Mouse (Mus musculus): Measurements from ENCODE around the gene Sgms2.

Gene Sgms2

GRCm38 (mm10) chr3:131302452-131303319 lies 188.5 kb downstream of the Sgms2 start, which contains the start of gene Cyp2u1:
Cyp2u1 (minus strand) TSS chr3:131303227.
- peak; percentile 90 to 92 for DNase-seq

- no peak for DNase-seq
These were observed 191.3 kb downstream of the Sgms2 start for GRCm38 (mm10) chr3:131299908-131300307.

DNA sequence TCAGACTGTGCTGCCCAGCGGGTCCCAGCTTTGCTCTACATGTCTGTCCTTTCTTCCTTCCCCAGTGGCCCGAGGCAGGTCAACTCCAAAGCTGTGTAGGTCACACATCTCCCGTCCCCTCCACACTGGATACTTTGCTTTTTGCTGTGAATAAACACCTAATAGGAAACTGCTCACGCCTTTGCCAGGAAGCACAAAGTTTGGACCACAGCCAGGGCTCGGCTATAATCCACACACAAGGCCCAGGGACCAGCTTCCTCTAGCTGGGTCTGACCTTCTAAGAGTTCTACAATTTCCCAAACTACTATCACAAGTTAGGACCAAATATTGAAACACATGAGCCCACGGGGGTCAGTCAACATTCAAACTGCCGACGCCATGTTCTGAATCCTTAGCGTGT lies 192.1 kb downstream of the Sgms2 start:
- DNase-seq: no peak

DNA sequence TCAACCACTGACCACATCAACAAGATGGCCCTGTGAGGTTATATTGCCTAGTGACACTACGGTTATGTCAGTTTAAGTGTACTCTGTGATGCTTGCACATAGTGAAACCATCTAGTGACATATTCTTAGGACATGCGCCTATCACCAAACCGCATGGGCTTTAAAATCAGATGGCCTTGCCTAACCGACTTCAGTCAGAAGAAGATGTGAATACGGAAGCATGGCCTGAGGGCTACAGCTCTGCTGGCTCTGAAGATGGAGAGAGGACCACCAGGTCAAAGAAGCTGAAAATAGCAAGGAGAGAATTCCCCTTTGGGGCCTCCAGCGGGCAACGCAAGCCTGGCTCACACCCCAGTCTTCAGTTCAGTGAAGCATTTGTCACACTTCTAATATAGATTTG lies 194.3 kb downstream of the Sgms2 start:
- no peak for DNase-seq

DNA sequence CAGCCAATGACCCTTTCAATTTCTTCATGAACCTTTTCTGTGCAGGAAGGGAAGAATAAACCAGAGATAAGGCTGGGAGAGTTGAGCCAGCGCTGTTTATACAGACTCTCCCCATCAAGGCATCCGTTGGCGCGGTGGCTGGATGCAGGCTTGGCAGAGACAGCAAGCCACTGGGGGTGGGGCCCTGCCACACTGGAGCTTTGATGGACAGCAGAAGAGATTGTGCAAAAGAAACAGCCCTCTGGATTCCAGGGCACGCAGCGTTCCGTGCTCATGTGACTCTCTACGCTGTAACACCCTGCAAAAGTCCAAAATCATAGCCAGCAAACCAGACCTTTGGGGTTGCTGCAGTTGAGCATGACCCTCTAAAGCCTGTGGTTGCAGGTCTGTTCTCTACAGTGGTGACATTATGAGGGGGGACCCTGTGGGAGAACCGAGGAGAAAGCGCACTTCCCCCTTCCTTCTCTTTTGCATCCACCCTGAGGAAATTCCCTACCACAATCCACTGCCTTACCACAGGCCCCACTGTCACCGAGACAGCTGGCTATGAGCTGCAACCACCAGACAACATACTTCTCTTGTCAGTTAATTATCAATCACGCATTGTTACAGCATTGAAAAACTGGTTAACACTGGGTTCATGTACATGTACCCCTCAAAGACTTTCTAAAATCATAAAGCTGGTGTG lies 195.6 kb downstream of the Sgms2 start:
- DNase-seq: no peak

- DNase-seq: no peak
These were observed 196.7 kb downstream of the Sgms2 start for GRCm38 (mm10) chr3:131294503-131294902.

DNA sequence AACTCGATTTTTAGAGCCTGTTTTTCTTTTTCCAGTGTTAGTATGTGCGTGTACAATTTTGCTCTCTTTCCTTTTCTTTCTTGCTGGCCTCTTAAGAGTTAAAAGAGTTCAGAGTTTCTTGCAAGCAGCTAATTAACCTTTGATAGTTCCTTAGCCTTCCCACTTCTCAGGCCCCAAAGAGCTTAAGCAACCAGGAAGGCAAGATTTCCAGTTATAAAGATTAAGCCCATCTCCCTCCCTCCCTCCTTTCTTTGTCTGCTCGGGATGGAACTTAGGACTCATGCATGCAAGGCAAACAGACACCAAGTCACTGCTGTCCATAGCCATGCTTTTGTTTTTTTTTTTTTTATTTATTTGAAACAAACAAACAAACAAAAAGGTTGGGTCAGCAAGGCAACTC lies 198.3 kb downstream of the Sgms2 start:
- DNase-seq: no peak

GRCm38 (mm10) chr3:131292349-131292748 lies 198.9 kb downstream of the Sgms2 start:
- no peak for DNase-seq

DNA sequence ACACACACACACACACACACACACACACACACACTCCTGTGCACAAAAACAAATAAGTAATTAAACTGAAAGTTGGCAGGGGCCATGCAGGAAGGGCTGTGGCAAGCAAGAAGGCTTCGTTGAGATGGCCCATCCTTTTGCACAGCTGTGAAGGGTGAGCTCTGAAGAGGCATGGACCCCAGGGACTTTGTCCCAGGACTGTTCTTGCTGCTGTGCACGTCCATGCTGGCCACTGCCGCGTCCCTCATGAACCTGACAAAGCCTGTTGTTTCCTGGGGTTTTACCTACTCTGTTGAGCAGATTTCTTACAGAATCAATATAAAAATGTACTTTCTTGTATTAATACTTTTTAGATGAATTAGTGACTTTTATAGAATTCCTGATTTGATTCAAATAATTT lies 199.3 kb downstream of the Sgms2 start:
- DNase-seq: no peak

GRCm38 (mm10) chr3:131274151-131274550 lies 217.1 kb downstream of the Sgms2 start:
- no peak for DNase-seq

DNA sequence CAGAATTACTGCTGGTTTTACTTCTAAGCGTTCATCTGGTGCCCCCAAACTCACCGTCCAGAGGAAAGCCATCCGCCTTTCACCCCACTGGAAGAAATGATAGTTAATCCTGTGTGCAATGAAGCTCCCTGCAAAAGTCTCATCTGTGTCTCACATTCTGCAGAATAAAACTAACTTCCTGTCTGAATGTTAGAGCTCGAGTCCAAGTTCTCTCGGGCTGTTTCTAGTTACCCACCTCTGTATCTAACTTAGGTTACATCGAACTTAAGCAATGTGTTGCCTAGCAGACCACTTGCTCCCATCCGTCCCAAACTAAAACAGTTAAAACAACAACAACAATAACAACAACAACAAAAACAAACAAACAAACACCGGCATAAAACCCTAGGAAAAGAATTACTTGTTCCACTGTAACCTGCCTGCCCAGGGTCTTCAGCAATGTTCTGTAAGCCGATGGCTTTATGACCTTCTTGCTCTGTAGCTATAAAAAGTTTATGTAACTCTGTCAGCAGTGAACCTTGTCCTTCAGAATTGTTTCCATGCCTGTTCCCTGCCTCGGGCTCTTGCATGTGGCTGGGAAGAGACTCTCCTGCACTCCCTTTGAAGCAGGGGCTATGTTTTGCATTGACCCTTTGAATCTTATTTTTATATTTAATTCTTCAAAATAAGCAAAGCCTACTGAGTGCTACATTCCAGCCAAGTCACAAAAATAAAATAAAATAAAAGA lies 218.7 kb downstream of the Sgms2 start:
- no peak for DNase-seq

- DNase-seq: peak; percentile 68 to 76
These were observed 219.4 kb downstream of the Sgms2 start, which contains the start of gene Hadh for GRCm38 (mm10) chr3:131271559-131272373. Hadh (minus strand) TSS chr3:131272101.

DNA sequence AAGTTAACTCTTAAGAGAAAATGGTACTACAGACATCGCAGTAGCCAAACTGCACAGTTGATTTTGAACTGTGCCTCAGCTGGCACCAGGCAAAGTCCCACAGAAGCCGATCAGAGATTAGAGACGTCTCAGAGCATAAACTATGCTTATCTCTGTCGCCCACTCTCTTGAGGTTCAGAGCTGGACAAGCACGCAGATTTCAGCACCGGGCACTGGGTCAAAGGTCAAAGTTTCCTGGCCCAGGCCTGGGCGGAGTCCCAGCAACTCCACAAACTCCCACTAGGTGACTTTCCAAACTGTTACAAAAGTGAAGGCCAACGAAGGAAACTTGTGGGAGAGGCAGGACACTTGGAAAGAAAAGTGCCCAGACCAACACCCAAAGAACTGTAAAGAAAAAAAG lies 220.1 kb downstream of the Sgms2 start:
- DNase-seq: no peak

DNA sequence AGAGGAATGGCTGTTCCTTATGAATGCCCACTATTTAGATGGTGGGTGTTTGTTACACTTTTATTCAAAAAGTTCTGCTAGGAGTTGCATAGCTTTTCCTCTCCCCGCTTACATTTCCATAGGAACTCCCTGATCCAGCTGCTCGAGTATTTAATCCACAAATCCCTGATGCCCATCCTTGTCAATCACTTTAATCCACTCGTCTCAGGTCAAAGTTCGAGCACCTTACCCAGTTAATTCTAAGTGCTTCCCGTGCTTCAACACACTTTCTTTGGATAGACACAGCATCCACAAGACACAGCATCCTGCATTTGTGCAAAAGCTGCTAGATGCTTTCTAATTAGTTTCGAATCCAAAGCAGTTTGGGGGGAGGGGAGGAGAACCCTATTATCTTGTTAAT lies 220.8 kb downstream of the Sgms2 start:
- DNase-seq: no peak

Data from cerebellum, postnatal 36 days (tissue).